Mouse (Mus musculus) olfactory bulb, adult 2 months (tissue): ENCODE results near the gene Sytl3. TPM values are rescaled to one million over a fixed set of nuclear protein-coding genes. Genes with fewer than 3 reads are reported as not detected.
A peak's percentile ranks its signal among the peaks of the same experiment; 100 is the strongest.

Experiments used
- H3K27ac ChIP-seq: fragments of 200-500 bp; 2 replicates; pipeline ENCODE4 v1.5.1; 2012; ENCODE audit warnings: low read depth, low read length; ENCODE audit not compliant: insufficient read depth
- H3K4me1 ChIP-seq: fragments of 200-500 bp; 2 replicates; pipeline ENCODE4 v1.6.1; 2012; ENCODE audit warnings: low read length; ENCODE audit not compliant: control insufficient read depth, insufficient read depth
- H3K4me3 ChIP-seq: fragments of 200-500 bp; 2 replicates; pipeline ENCODE4 v1.5.1; 2012; ENCODE audit warnings: mild to moderate bottlenecking, low read depth, low read length, moderate library complexity; ENCODE audit not compliant: insufficient read depth
- CTCF ChIP-seq: fragments of 200-500 bp; IDR thresholded peaks from 2 replicates; pipeline ENCODE4 v1.5.1; 2012; ENCODE audit warnings: low read depth, mild to moderate bottlenecking, low read length, moderate library complexity; ENCODE audit not compliant: insufficient read depth
- POLR2A ChIP-seq: fragments of 200-500 bp; IDR thresholded peaks from 2 replicates; pipeline ENCODE4 v1.6.1; 2012; ENCODE audit warnings: mild to moderate bottlenecking, low read depth, low read length, moderate library complexity; ENCODE audit not compliant: insufficient read depth
- WGBS: fragments of 180-500 bp; shearing (Covaris S2); methylation state at CpG from one replicate; pipeline ENCODE4 v1.1.7; 2018; 5-methylcytosine and 5-hydroxymethylcytosine counted together
- polyA plus RNA-seq: library from polyadenylated mRNA; stranded (reverse); fragments of >200 nt; gene quantifications from 2 replicates; pipeline ENCODE4 v1.2.4, GENCODE M21; 2012; ENCODE audit warnings: low replicate concordance; ENCODE audit not compliant: missing spikeins, insufficient read depth, insufficient read length

Sytl3 gene
- polyA plus RNA-seq, 1 experiment = not detected

- WGBS = 69% methylated on average over 4 of the region's 4 CpGs
- Histone ChIP-seq H3K27ac (no peak overlapping the region), H3K4me3 (no peak overlapping the region), H3K4me1 (peaks cover 6% of the 10 kb centered on the region; the same call in 1 of the 2 replicates)
- TF ChIP-seq CTCF (no peak), POLR2A (no peak)
These were observed 116.8 kb downstream of the Sytl3 start for GRCm38 (mm10) chr17:6775671-6776070.

GRCm38 (mm10) chr17:6776123-6776522 lies 117.2 kb downstream of the Sytl3 start:
- peaks cover 6% of the 10 kb centered on the region; the same call in 1 of the 2 replicates for H3K4me1 ChIP-seq
- no peak overlapping the region for H3K27ac ChIP-seq
- TF ChIP-seq CTCF = no peak
- no peak for TF ChIP-seq POLR2A
- H3K4me3 ChIP-seq = no peak overlapping the region
- 73% methylated on average over 6 of the region's 6 CpGs for WGBS

GRCm38 (mm10) chr17:6776576-6776975 lies 117.7 kb downstream of the Sytl3 start:
- H3K4me3 ChIP-seq = no peak overlapping the region
- no peak for TF ChIP-seq POLR2A
- TF ChIP-seq CTCF = no peak
- H3K27ac ChIP-seq = no peak overlapping the region
- peaks cover 6% of the 10 kb centered on the region; the same call in 1 of the 2 replicates for H3K4me1 ChIP-seq
- WGBS = 57% methylated on average over 5 of the region's 5 CpGs

GRCm38 (mm10) chr17:6777061-6777460 lies 118.2 kb downstream of the Sytl3 start:
- WGBS = 85% methylated on average over 6 of the region's 6 CpGs
- no peak for TF ChIP-seq CTCF
- TF ChIP-seq POLR2A = no peak
- Histone ChIP-seq H3K4me1 (peaks cover 10% of the 10 kb centered on the region), H3K27ac (no peak overlapping the region), H3K4me3 (no peak overlapping the region)

GRCm38 (mm10) chr17:6777629-6778331 lies 118.9 kb downstream of the Sytl3 start:
- TF ChIP-seq POLR2A (no peak), CTCF (no peak)
- Histone ChIP-seq H3K4me3 (no peak overlapping the region), H3K4me1 (peaks cover 11% of the 10 kb centered on the region), H3K27ac (no peak overlapping the region)
- 64% methylated on average over 12 of the region's 12 CpGs for WGBS

- Histone ChIP-seq H3K27ac (no peak overlapping the region), H3K4me3 (peak overlapping the region; percentile 47), H3K4me1 (peaks cover 15% of the 10 kb centered on the region)
- TF ChIP-seq CTCF = no peak
- no peak for TF ChIP-seq POLR2A
- 0% methylated on average over 9 of the region's 9 CpGs for WGBS
These were observed 119.4 kb downstream of the Sytl3 start for GRCm38 (mm10) chr17:6778332-6778683.

GRCm38 (mm10) chr17:6778771-6779509 lies 120.0 kb downstream of the Sytl3 start:
- no peak overlapping the region for H3K27ac ChIP-seq
- no peak for TF ChIP-seq CTCF
- TF ChIP-seq POLR2A = no peak
- WGBS = 6% methylated on average over 23 of the region's 23 CpGs
- peaks cover 16% of the 10 kb centered on the region for H3K4me1 ChIP-seq
- peak overlapping the region; percentile 47 for H3K4me3 ChIP-seq

- WGBS = 48% methylated on average over 7 of the region's 7 CpGs
- Histone ChIP-seq H3K4me3 (no peak overlapping the region), H3K27ac (no peak overlapping the region), H3K4me1 (peaks cover 16% of the 10 kb centered on the region)
- TF ChIP-seq CTCF (no peak), POLR2A (no peak)
These were observed 120.7 kb downstream of the Sytl3 start for GRCm38 (mm10) chr17:6779632-6780031.

- WGBS = 51% methylated on average over 4 of the region's 4 CpGs
- Histone ChIP-seq H3K4me3 (no peak overlapping the region; the same call in 1 of the 2 replicates), H3K4me1 (peaks cover 16% of the 10 kb centered on the region)
These were observed 121.7 kb downstream of the Sytl3 start for GRCm38 (mm10) chr17:6780521-6781115.

More at GRCm38 (mm10) chr17:6780521-6781115, 121.7 kb downstream of the Sytl3 start:
- TF ChIP-seq POLR2A (no peak), CTCF (no peak)
- H3K27ac ChIP-seq = no peak overlapping the region
